Mouse (Mus musculus) lung, embryonic 16.5 days (tissue): ENCODE measurements at regions not wholly inside any gene's neighbourhood (a gene's known extent, or its start where the extent isn't known, plus 50 kb on each side); places are given as distances from the start of the nearest gene placed in this dataset.
A peak's percentile ranks its signal among the peaks of the same experiment; 100 is the strongest.

Experiments
- ATAC-seq: fragments of 200-750 bp; cut with Nextera tagmentation; 2 replicates; pipeline ENCODE4 v1.8.0; 2017; ENCODE audit warnings: low read depth, mild to moderate bottlenecking, moderate library complexity
- H3K27ac ChIP-seq: fragments of 300-500 bp; sonication (generic); 2 replicates; pipeline ENCODE4 v1.5.1; 2014; ENCODE audit warnings: mild to moderate bottlenecking, control low read depth, low read length
- H3K27me3 ChIP-seq: fragments of 300-500 bp; sonication (generic); 2 replicates; pipeline ENCODE4 v1.6.1; 2014; ENCODE audit warnings: low read depth, low read length, mixed read lengths; ENCODE audit not compliant: control insufficient read depth, insufficient read depth
- H3K36me3 ChIP-seq: fragments of 300-500 bp; sonication (generic); 2 replicates; pipeline ENCODE4 v1.6.1; 2014; ENCODE audit warnings: low read length; ENCODE audit not compliant: control insufficient read depth, insufficient read depth
- H3K4me1 ChIP-seq: fragments of 300-500 bp; sonication (generic); replicated peaks from 2 replicates; pipeline ENCODE4 v1.6.1; 2014; ENCODE audit warnings: low read length, mixed read lengths; ENCODE audit not compliant: control insufficient read depth, insufficient read depth
- H3K4me2 ChIP-seq: fragments of 300-500 bp; sonication (generic); 2 replicates; pipeline ENCODE4 v1.6.1; 2014; ENCODE audit warnings: low read depth, low read length, control low read depth
- H3K4me3 ChIP-seq: fragments of 300-500 bp; sonication (generic); 2 replicates; pipeline ENCODE4 v1.5.1; 2014; ENCODE audit warnings: mild to moderate bottlenecking, low read length, control low read depth
- H3K9ac ChIP-seq: fragments of 300-500 bp; sonication (generic); 2 replicates; pipeline ENCODE4 v1.6.1; 2014; ENCODE audit warnings: low read length, control low read depth
- H3K9me3 ChIP-seq: fragments of 300-500 bp; sonication (generic); 2 replicates; pipeline ENCODE4 v1.6.1; 2016; ENCODE audit warnings: low read length; ENCODE audit not compliant: control insufficient read depth
- WGBS: fragments of 180-500 bp; shearing (Covaris S2); extraction: QIAGEN DNeasy Blood & Tissue Kit; methylation state at CpG from one replicate; pipeline ENCODE4 v1.1.7; 2014; 5-methylcytosine and 5-hydroxymethylcytosine counted together

- H3K4me1 ChIP-seq: no peaks in the 10 kb centered on the region
- no peak overlapping the region for H3K9ac ChIP-seq
- no peaks in the 10 kb centered on the region for H3K9me3 ChIP-seq
- no peak overlapping the region for H3K27ac ChIP-seq
- no peaks in the 10 kb centered on the region for H3K36me3 ChIP-seq
- no peak overlapping the region for H3K4me3 ChIP-seq
- 62% methylated on average over 5 of the region's 5 CpGs for WGBS
- ATAC-seq: no peak
- no peaks in the 10 kb centered on the region for H3K27me3 ChIP-seq
- H3K4me2 ChIP-seq: no peak overlapping the region
Observed at GRCm38 (mm10) chr14:72227853-72228252, 263.8 kb downstream of the Gm9195 start.

GRCm38 (mm10) chr14:72227441-72227840 lies 264.2 kb downstream of the Gm9195 start:
- H3K27me3 ChIP-seq: no peaks in the 10 kb centered on the region
- H3K4me1 ChIP-seq: no peaks in the 10 kb centered on the region
- H3K9me3 ChIP-seq: no peaks in the 10 kb centered on the region
- H3K27ac ChIP-seq: no peak overlapping the region
- H3K4me3 ChIP-seq: no peak overlapping the region
- 42% methylated on average over 1 of the region's 1 CpGs for WGBS
- no peak for ATAC-seq
- no peaks in the 10 kb centered on the region for H3K36me3 ChIP-seq
- H3K9ac ChIP-seq: no peak overlapping the region
- no peak overlapping the region for H3K4me2 ChIP-seq

GRCm38 (mm10) chr14:72226946-72227345 lies 264.7 kb downstream of the Gm9195 start:
- no peak overlapping the region for H3K27ac ChIP-seq
- no peak overlapping the region for H3K9ac ChIP-seq
- no peaks in the 10 kb centered on the region for H3K4me1 ChIP-seq
- H3K4me3 ChIP-seq: no peak overlapping the region
- H3K36me3 ChIP-seq: no peaks in the 10 kb centered on the region
- no peaks in the 10 kb centered on the region for H3K9me3 ChIP-seq
- WGBS: 66% methylated on average over 1 of the region's 1 CpGs
- ATAC-seq: no peak
- H3K4me2 ChIP-seq: no peak overlapping the region
- H3K27me3 ChIP-seq: no peaks in the 10 kb centered on the region

- Histone ChIP-seq H3K9ac (no peak overlapping the region), H3K9me3 (no peaks in the 10 kb centered on the region), H3K27ac (no peak overlapping the region), H3K4me2 (no peak overlapping the region), H3K27me3 (no peaks in the 10 kb centered on the region), H3K4me3 (no peak overlapping the region), H3K36me3 (no peaks in the 10 kb centered on the region), H3K4me1 (no peaks in the 10 kb centered on the region)
- ATAC-seq: no peak
- 37% methylated on average over 2 of the region's 2 CpGs for WGBS
Observed at GRCm38 (mm10) chr14:72222836-72223235, 268.8 kb downstream of the Gm9195 start.

- Histone ChIP-seq H3K27me3 (no peaks in the 10 kb centered on the region), H3K27ac (no peak overlapping the region), H3K4me3 (no peak overlapping the region), H3K4me1 (no peaks in the 10 kb centered on the region), H3K9ac (no peak overlapping the region), H3K4me2 (no peak overlapping the region), H3K9me3 (no peaks in the 10 kb centered on the region), H3K36me3 (no peaks in the 10 kb centered on the region)
- WGBS: 81% methylated on average over 6 of the region's 6 CpGs
- no peak for ATAC-seq
Observed at GRCm38 (mm10) chr14:72219523-72219922, 272.1 kb downstream of the Gm9195 start.

GRCm38 (mm10) chr14:72200307-72200706 lies 291.3 kb downstream of the Gm9195 start:
- peak; percentile 66 for ATAC-seq
- WGBS: 36% methylated on average over 3 of the region's 3 CpGs
- Histone ChIP-seq H3K4me3 (no peak overlapping the region), H3K4me1 (peaks cover 7% of the 10 kb centered on the region; the same call in 1 of the 2 replicates), H3K4me2 (no peak overlapping the region), H3K27me3 (peaks cover 2% of the 10 kb centered on the region; the same call in 1 of the 2 replicates), H3K36me3 (no peaks in the 10 kb centered on the region), H3K27ac (no peak overlapping the region), H3K9ac (no peak overlapping the region), H3K9me3 (no peaks in the 10 kb centered on the region)

- Histone ChIP-seq H3K9me3 (no peaks in the 10 kb centered on the region), H3K4me3 (no peak overlapping the region), H3K27me3 (peaks cover 2% of the 10 kb centered on the region; the same call in 1 of the 2 replicates), H3K9ac (no peak overlapping the region), H3K36me3 (no peaks in the 10 kb centered on the region), H3K4me1 (peaks cover 7% of the 10 kb centered on the region; the same call in 1 of the 2 replicates), H3K27ac (no peak overlapping the region), H3K4me2 (no peak overlapping the region)
- ATAC-seq: no peak
Observed at GRCm38 (mm10) chr14:72199900-72200299, 291.7 kb downstream of the Gm9195 start.

- H3K27me3 ChIP-seq: peaks cover 2% of the 10 kb centered on the region; the same call in 1 of the 2 replicates
- H3K4me2 ChIP-seq: 0 out of 2 replicates have a peak overlapping the region, but pooled peaks have one; percentile 29
- WGBS: 14% methylated on average over 7 of the region's 7 CpGs
- H3K9me3 ChIP-seq: no peaks in the 10 kb centered on the region
- no peaks in the 10 kb centered on the region for H3K36me3 ChIP-seq
- peaks cover 7% of the 10 kb centered on the region; the same call in 1 of the 2 replicates for H3K4me1 ChIP-seq
- H3K27ac ChIP-seq: no peak overlapping the region
- peak; percentile 69 for ATAC-seq
- no peak overlapping the region for H3K9ac ChIP-seq
- H3K4me3 ChIP-seq: no peak overlapping the region
Observed at GRCm38 (mm10) chr14:72197972-72198371, 293.7 kb downstream of the Gm9195 start.

- no peak overlapping the region for H3K9ac ChIP-seq
- H3K27me3 ChIP-seq: no peaks in the 10 kb centered on the region
- no peak overlapping the region for H3K4me3 ChIP-seq
- H3K9me3 ChIP-seq: no peaks in the 10 kb centered on the region
- no peaks in the 10 kb centered on the region for H3K4me1 ChIP-seq
- 23% methylated on average over 5 of the region's 5 CpGs for whole genome bisulfite sequencing
- H3K4me2 ChIP-seq: no peak overlapping the region
- no peaks in the 10 kb centered on the region for H3K36me3 ChIP-seq
- no peak overlapping the region for H3K27ac ChIP-seq
- no peak for ATAC-seq
Observed at GRCm38 (mm10) chr14:72187329-72187984, 304.2 kb downstream of the Gm9195 start.
